Mouse (Mus musculus) limb, embryonic 12.5 days (tissue): ENCODE results near the gene Yju2. TPM values are rescaled to one million over a fixed set of nuclear protein-coding genes. Genes with fewer than 3 reads are reported as not detected.

Source experiments
- ATAC-seq: fragments of 200-750 bp; cut with Nextera tagmentation; 2 replicates; pipeline ENCODE4 v1.8.0; 2017; ENCODE audit warnings: low read depth, moderate TSS enrichment; ENCODE audit not compliant: insufficient number of reproducible peaks, insufficient read depth, low FRiP score, low TSS enrichment
- H3K27ac ChIP-seq: fragments of 300-500 bp; sonication (generic); 2 replicates; pipeline ENCODE4 v1.5.1; 2016; ENCODE audit warnings: mild to moderate bottlenecking, moderate library complexity
- H3K27me3 ChIP-seq: fragments of 300-500 bp; sonication (generic); 2 replicates; pipeline ENCODE4 v1.6.1; 2016; ENCODE audit warnings: mild to moderate bottlenecking, moderate library complexity
- H3K36me3 ChIP-seq: fragments of 300-500 bp; sonication (generic); 2 replicates; pipeline ENCODE4 v1.6.1; 2016; ENCODE audit warnings: mild to moderate bottlenecking, moderate library complexity
- H3K4me1 ChIP-seq: fragments of 300-500 bp; sonication (generic); replicated peaks from 2 replicates; pipeline ENCODE4 v1.6.1; 2016
- H3K4me2 ChIP-seq: fragments of 300-500 bp; sonication (generic); 2 replicates; pipeline ENCODE4 v1.6.1; 2016; ENCODE audit warnings: mild to moderate bottlenecking, moderate library complexity
- H3K4me3 ChIP-seq: fragments of 300-500 bp; sonication (generic); replicated peaks from 2 replicates; pipeline ENCODE4 v1.5.1; 2016; ENCODE audit warnings: mild to moderate bottlenecking
- H3K9ac ChIP-seq: fragments of 300-500 bp; sonication (generic); replicated peaks from 2 replicates; pipeline ENCODE4 v1.6.1; 2016; ENCODE audit warnings: mild to moderate bottlenecking, moderate library complexity
- H3K9me3 ChIP-seq: fragments of 300-500 bp; sonication (generic); 2 replicates; pipeline ENCODE4 v1.6.1; 2016; ENCODE audit warnings: mild to moderate bottlenecking, moderate library complexity
- WGBS: fragments of 180-500 bp; shearing (Covaris S2); methylation state at CpG from one replicate; pipeline ENCODE4 v1.1.7; 2016; 5-methylcytosine and 5-hydroxymethylcytosine counted together
- polyA plus RNA-seq: library from polyadenylated mRNA; unstranded; fragments of >200 nt; fragmentation: Nextera tagmentation; extraction: Ambion mirVana; gene quantifications from 2 replicates; pipeline ENCODE4 v1.2.1, GENCODE M21; 2016

Yju2 gene
- polyA plus RNA-seq, 1 experiment from 2014 or later: 26.6 TPM

DNA sequence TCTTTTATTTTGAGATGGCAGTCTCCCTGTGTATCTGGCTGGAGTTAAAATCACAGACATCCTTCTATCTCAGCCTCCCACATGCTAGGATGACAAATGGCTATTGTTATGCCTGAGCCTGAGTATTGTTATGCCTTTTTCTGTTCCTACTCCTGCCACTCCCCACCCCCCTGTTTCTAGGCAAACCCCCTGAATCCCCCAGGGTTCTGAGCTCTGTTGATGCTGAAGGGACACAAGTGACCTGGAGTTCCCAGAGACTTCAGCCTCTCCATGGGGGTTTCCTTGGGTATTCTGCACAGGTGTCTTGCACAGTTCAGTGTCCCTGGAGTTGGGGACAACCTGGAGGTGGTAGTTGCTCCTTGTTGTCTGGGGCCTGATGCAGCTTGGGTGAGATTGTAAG is 6.9 kb upstream of the Yju2 start:
- Histone ChIP-seq H3K4me2 (no peak overlapping the region), H3K36me3 (no peaks in the 10 kb centered on the region), H3K4me1 (peaks cover 8% of the 10 kb centered on the region; the same call in 1 of the 2 replicates), H3K27ac (no peak overlapping the region), H3K9me3 (no peaks in the 10 kb centered on the region), H3K4me3 (no peak overlapping the region), H3K27me3 (peaks cover 41% of the 10 kb centered on the region), H3K9ac (no peak overlapping the region)
- no peak for ATAC-seq

DNA sequence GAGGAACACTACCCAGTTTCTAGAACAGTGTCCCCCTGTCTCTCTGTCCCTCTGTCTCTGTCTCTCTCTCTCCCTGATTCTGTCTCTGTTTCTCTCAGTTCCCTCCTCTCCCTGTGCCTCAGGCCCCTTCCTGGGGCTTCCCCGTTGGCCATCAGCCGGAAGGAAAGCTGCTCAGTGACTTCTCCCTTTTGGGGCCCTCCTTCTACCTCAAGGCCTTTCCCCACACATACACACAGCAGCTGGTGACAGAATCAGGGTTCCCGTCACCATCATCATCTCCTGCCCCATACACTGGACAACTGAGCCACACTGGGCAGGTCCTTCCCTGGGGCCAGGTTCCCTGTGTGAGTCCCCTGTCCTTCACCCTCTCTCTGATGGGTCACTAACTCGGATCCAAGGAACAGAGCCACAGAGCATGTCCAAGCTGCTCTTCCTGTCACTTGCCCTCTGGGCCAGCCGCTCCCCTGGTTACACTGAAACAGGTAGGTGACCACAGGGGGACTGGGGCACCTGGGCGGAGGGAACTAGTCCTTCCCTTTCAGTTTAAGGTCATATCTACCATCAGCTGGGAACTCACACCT is 6.4 kb upstream of the Yju2 start, which contains the start of gene Ebi3:
Gene Ebi3 (plus strand): TSS at position 194 of the 581 bp plus-strand sequence.
- Histone ChIP-seq H3K36me3 (no peaks in the 10 kb centered on the region), H3K4me1 (peaks cover 13% of the 10 kb centered on the region; the same call in 1 of the 2 replicates), H3K27me3 (peaks cover 41% of the 10 kb centered on the region), H3K9me3 (no peaks in the 10 kb centered on the region), H3K9ac (no peak within 1 kb of the TSS), H3K4me3 (no peak within 1 kb of the TSS), H3K4me2 (no peak within 1 kb of the TSS), H3K27ac (no peak within 1 kb of the TSS)
- ATAC-seq: no peak
- WGBS: 71% methylated on average over 6 of the region's 6 CpGs

DNA sequence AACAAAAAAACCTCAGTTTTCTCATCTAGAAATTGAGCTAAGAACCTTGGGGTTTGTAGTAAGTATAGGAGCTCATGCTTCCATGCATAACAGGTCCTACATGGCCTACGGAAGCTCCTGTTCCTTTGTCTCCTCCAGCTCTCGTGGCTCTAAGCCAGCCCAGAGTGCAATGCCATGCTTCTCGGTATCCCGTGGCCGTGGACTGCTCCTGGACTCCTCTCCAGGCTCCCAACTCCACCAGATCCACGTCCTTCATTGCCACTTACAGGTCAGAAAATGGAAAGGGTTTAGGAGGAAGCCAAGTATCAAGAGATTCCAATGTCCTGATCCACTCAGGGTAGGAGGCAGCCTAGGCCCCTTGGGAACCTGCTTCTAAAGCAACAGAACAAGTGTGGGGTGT is 5.1 kb upstream of the Yju2 start:
- Histone ChIP-seq H3K9ac (no peak overlapping the region), H3K4me1 (peaks cover 19% of the 10 kb centered on the region), H3K4me2 (no peak overlapping the region), H3K27me3 (peaks cover 41% of the 10 kb centered on the region), H3K4me3 (no peak overlapping the region), H3K27ac (no peak overlapping the region), H3K36me3 (no peaks in the 10 kb centered on the region), H3K9me3 (no peaks in the 10 kb centered on the region)
- ATAC-seq: no peak
- WGBS: 79% methylated on average over 6 of the region's 6 CpGs

- Histone ChIP-seq H3K27ac (no peak overlapping the region), H3K9me3 (no peaks in the 10 kb centered on the region), H3K4me3 (no peak overlapping the region), H3K36me3 (no peaks in the 10 kb centered on the region), H3K27me3 (peaks cover 41% of the 10 kb centered on the region), H3K4me1 (peaks cover 19% of the 10 kb centered on the region), H3K4me2 (no peak overlapping the region), H3K9ac (no peak overlapping the region)
- WGBS: 32% methylated on average over 16 of the region's 16 CpGs
- no peak for ATAC-seq
Measured at GRCm38 (mm10) chr17:55954229-55954628, 4.7 kb upstream of the Yju2 start.

GRCm38 (mm10) chr17:55956129-55956528 is 2.8 kb upstream of the Yju2 start:
- peak overlapping the region; percentile 51 for H3K9ac ChIP-seq
- H3K9me3 ChIP-seq: no peaks in the 10 kb centered on the region
- H3K27ac ChIP-seq: no peak overlapping the region
- H3K4me2 ChIP-seq: peak overlapping the region; percentile 79
- H3K36me3 ChIP-seq: peaks cover 5% of the 10 kb centered on the region; the same call in 1 of the 2 replicates
- ATAC-seq: no peak
- peak overlapping the region; percentile 51 for H3K4me3 ChIP-seq
- 1% methylated on average over 26 of the region's 26 CpGs for WGBS
- peaks cover 32% of the 10 kb centered on the region for H3K27me3 ChIP-seq
- peaks cover 24% of the 10 kb centered on the region for H3K4me1 ChIP-seq

- H3K27me3 ChIP-seq: peaks cover 27% of the 10 kb centered on the region
- no peaks in the 10 kb centered on the region for H3K9me3 ChIP-seq
- WGBS: 33% methylated on average over 6 of the region's 6 CpGs
- no peak for ATAC-seq
- peak overlapping the region; percentile 51 for H3K4me3 ChIP-seq
- H3K9ac ChIP-seq: no peak overlapping the region
- no peak overlapping the region for H3K27ac ChIP-seq
- H3K36me3 ChIP-seq: peaks cover 10% of the 10 kb centered on the region; the same call in 1 of the 2 replicates
- peaks cover 24% of the 10 kb centered on the region for H3K4me1 ChIP-seq
- H3K4me2 ChIP-seq: peak overlapping the region; percentile 79
Measured at GRCm38 (mm10) chr17:55956591-55956990, 2.3 kb upstream of the Yju2 start.

GRCm38 (mm10) chr17:55957168-55957567 is 1.7 kb upstream of the Yju2 start:
- H3K4me2 ChIP-seq: peak overlapping the region; percentile 4; the same call in 1 of the 2 replicates
- peaks cover 24% of the 10 kb centered on the region for H3K4me1 ChIP-seq
- no peak overlapping the region for H3K27ac ChIP-seq
- peaks cover 26% of the 10 kb centered on the region for H3K27me3 ChIP-seq
- H3K9me3 ChIP-seq: no peaks in the 10 kb centered on the region
- 15% methylated on average over 9 of the region's 9 CpGs for WGBS
- peaks cover 15% of the 10 kb centered on the region for H3K36me3 ChIP-seq
- no peak; the same call in 1 of the 2 replicates for ATAC-seq
- no peak overlapping the region for H3K9ac ChIP-seq
- no peak overlapping the region for H3K4me3 ChIP-seq

GRCm38 (mm10) chr17:55957726-55958583 is 944 bp upstream of the Yju2 start:
- H3K4me1 ChIP-seq: peaks cover 24% of the 10 kb centered on the region
- H3K36me3 ChIP-seq: peaks cover 21% of the 10 kb centered on the region
- H3K4me3 ChIP-seq: peak overlapping the region; percentile 53
- peak overlapping the region; percentile 52 for H3K9ac ChIP-seq
- WGBS: 78% methylated on average over 13 of the region's 13 CpGs
- H3K27me3 ChIP-seq: peaks cover 21% of the 10 kb centered on the region
- H3K4me2 ChIP-seq: peak overlapping the region; percentile 79
- H3K27ac ChIP-seq: peak overlapping the region; percentile 94
- ATAC-seq: no peak
- H3K9me3 ChIP-seq: no peaks in the 10 kb centered on the region

GRCm38 (mm10) chr17:55958584-55958886 is 364 bp upstream of the Yju2 start:
- no peak for ATAC-seq

DNA sequence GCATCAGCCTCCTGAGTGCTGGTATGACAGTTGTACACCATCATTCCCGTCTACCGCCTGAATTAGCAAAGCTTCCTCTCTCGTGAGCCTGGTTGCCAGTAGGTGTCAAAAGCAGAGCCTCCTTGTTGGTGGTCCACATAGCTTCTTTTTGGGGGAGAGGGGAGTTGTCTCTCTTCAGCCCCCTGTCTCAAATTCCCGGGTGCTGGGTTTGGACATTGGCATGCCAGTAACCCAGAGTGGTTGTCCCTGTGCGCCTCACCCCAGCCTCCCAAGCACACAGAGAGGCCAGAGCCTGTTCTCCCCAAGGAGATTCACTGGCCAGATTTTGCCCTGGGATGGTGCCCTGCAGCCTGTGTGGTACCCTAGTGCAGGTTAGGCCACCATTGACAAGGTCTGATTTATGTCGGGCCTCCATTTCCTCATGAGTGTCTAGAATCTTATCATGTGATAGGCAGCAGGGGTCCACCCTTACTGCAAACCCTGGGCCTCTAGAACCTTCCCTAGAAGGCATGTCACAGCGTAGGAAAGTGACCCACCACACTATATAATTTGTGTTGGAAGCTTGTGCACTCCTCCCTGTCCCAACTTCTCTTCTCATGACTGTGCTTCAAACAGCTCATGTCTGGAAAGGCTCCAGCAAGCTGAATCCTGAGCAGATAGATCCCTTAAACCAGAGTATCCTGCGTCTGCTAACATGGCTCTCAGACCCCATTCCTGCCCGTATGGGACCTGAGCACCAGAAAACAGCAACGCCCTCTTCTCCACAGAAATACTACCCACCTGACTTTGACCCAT is 1.2 kb downstream of the Yju2 start:
- WGBS: 76% methylated on average over 10 of the region's 10 CpGs
- H3K27ac ChIP-seq: no peak overlapping the region
- peaks cover 24% of the 10 kb centered on the region for H3K4me1 ChIP-seq
- peaks cover 3% of the 10 kb centered on the region for H3K27me3 ChIP-seq
- peak overlapping the region; percentile 53 for H3K4me3 ChIP-seq
- no peaks in the 10 kb centered on the region for H3K9me3 ChIP-seq
- ATAC-seq: no peak
- H3K36me3 ChIP-seq: peaks cover 43% of the 10 kb centered on the region
- H3K9ac ChIP-seq: peak overlapping the region; percentile 18; the same call in 1 of the 2 replicates
- peak overlapping the region; percentile 79 for H3K4me2 ChIP-seq

More at GRCm38 (mm10) chr17:55958584-55958886, 364 bp upstream of the Yju2 start:
- Histone ChIP-seq H3K9ac (peak overlapping the region; percentile 52), H3K36me3 (peaks cover 27% of the 10 kb centered on the region), H3K27me3 (peaks cover 18% of the 10 kb centered on the region), H3K4me1 (peaks cover 24% of the 10 kb centered on the region), H3K27ac (peak overlapping the region; percentile 94), H3K4me2 (peak overlapping the region; percentile 79), H3K4me3 (peak overlapping the region; percentile 53), H3K9me3 (no peaks in the 10 kb centered on the region)
- 26% methylated on average over 2 of the region's 2 CpGs for WGBS

DNA sequence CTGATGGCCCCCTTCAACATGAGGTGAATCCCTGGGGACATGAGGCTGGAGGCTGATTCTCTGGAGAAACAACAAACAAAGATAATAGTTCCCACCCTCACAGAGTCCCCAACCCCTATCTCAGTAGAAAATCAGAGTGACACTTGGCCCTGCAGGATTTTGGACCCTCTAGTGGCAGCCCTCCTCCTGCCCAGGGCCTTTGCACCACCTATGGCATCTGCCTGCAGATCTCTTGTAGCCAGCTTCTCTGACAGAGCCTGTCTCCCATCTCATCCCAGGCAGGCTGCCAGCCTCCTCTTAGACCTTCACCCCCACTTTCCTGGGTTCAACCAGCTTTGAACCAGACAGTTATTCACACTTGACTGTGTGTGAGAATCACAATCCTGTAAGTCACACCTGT is 1.9 kb downstream of the Yju2 start:
- H3K4me1 ChIP-seq: peaks cover 24% of the 10 kb centered on the region
- no peaks in the 10 kb centered on the region for H3K27me3 ChIP-seq
- H3K36me3 ChIP-seq: peaks cover 48% of the 10 kb centered on the region
- no peak overlapping the region for H3K4me2 ChIP-seq
- H3K9me3 ChIP-seq: no peaks in the 10 kb centered on the region
- no peak overlapping the region for H3K4me3 ChIP-seq
- H3K9ac ChIP-seq: no peak overlapping the region
- ATAC-seq: no peak
- H3K27ac ChIP-seq: no peak overlapping the region
